Mouse (Mus musculus) R1 (cell line): ENCODE results near the gene Aff3.

Experiments used
- DNase-seq: peaks from one replicate; pipeline ENCODE4 v3.0.0-alpha.2; 2018; ENCODE audit warnings: low read depth, low spot score

Gene Aff3

GRCm38 (mm10) chr1:38545282-38545945 lies 119.3 kb downstream of the Aff3 start:
- no peak for DNase-seq

GRCm38 (mm10) chr1:38544501-38544900 lies 120.3 kb downstream of the Aff3 start:
- DNase-seq: no peak

DNA sequence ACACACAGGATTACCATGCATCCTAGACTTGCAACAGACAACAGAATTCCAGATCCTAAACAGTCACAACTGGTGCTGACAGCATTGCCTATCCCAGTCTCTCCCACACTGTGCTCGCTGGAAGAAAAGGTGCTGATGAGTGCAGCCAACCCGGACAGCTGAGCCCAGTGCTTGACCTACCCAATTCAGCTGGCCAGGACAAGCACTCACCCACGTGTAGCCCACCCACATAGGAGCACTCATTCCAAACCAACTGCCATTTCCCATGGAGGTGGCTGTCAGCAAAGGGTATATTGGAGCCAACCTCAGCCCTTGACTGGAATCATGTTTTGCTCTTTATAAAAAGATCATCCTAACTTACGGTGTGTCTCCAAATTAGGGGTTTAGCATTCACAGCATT lies 123.2 kb downstream of the Aff3 start:
- DNase-seq: no peak

GRCm38 (mm10) chr1:38536929-38537540 lies 127.7 kb downstream of the Aff3 start:
- no peak for DNase-seq

DNA sequence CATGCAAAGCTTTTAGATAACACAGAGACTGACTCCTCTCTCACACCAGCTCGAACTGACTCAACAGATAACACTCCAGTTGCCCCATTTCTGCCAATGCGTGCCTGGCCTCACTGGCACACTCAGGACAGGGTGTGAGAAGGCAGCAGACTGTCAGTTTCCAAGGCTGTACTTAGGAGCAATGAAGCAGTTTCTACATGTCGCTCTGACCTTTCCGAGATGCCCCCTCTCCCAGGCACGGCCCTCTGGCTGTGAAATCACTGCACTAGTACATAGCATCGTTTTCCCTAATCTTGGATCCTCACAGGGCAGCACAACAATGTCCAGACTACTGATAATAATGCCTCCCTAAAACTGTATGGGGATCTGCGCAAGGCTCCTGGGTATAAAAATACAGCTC lies 132.2 kb downstream of the Aff3 start:
- no peak for DNase-seq

GRCm38 (mm10) chr1:38528607-38529006 lies 136.1 kb downstream of the Aff3 start:
- no peak for DNase-seq

- no peak for DNase-seq
Observed at GRCm38 (mm10) chr1:38526568-38526967, 138.2 kb downstream of the Aff3 start.

- no peak for DNase-seq
Observed at GRCm38 (mm10) chr1:38521651-38522050, 143.1 kb downstream of the Aff3 start.

DNA sequence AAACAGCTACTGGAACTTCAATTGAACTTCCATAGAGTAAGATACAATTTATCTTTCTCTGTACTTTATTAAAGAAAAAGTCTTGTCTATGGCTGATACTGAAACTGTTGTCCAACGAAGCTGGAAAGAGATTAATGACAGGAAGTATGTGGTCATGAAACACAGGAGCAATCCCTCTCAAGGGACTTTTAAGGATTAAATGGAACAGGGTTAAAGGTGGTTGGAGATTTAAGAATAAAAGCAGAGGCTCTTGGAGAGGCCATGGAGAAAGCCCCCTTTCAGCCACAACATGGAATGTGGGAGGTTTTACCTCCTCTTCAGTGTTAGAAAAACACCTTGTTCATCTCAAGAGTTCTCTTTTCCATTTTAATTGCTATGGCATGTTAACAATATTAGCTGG lies 148.5 kb downstream of the Aff3 start:
- DNase-seq: no peak

- no peak for DNase-seq
Observed at GRCm38 (mm10) chr1:38514634-38515011, 150.1 kb downstream of the Aff3 start.

- no peak for DNase-seq
Observed at GRCm38 (mm10) chr1:38513970-38514633, 150.7 kb downstream of the Aff3 start.

DNA sequence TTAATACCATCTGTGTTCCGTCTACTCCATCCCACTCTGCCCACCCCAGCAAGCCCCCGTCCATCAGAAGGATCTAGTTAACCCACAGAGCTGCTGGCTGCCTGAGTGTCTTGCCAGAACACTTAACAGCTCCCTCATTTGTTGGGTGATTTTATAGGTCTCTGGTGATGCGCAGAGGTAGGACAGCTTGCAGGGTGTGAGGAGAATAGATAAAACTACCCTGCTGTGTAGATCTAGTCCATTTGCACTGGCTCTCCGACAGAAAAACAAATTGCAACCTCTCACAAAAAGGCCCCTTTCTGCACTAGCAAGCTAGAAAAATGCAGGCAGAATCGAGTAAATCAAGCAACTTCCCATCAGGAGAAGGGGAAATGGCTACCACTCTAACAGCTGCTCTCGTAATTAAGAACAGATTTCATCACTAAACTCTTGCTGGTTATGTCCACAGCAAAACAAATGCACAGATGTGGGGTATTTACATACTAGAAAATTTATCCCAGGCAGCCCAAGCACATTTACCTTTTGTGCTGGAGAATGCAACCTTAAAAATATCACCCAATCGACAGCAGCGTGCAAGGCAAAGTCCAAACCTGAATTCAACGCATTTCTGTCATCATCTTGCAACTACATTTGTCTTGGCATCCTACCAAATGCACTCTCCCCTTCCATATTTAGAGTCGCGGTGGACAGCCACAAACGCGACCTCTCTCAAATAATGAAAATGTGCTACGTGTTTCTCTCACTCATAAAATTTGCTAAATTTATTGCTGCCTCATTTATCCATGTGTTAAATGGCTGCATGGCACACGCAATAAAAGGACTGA lies 152.3 kb downstream of the Aff3 start:
- DNase-seq: no peak

- no peak for DNase-seq
Observed at GRCm38 (mm10) chr1:38511076-38511475, 153.7 kb downstream of the Aff3 start.

- DNase-seq: peak; percentile 46
Observed at GRCm38 (mm10) chr1:38509301-38509700, 155.5 kb downstream of the Aff3 start.

DNA sequence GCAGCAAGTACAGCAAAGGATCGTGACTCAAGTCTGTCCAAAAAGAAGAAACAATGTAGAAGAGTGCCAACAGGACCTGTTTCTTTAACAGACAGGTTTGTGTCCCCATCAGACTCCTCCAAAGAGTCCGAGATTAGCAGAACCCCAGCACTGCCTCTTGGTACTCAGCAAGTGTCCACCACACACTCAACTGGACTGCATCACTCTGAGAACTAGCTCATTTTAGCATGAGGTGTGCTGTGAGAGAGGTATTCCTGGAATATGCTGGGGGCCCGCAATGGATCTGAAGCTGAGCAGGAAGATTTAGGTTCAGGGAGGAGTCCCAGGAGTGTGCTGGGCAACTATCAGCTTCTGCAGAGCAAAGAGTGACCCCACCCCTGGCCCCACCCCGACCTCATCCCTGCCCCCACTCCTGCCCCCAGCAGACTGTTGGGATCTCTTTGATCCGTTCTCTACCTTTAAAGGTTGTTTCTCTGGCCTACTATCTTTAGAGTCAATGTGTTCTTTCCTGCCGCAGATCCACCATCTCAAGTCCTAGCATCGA lies 157.0 kb downstream of the Aff3 start:
- DNase-seq: no peak

DNA sequence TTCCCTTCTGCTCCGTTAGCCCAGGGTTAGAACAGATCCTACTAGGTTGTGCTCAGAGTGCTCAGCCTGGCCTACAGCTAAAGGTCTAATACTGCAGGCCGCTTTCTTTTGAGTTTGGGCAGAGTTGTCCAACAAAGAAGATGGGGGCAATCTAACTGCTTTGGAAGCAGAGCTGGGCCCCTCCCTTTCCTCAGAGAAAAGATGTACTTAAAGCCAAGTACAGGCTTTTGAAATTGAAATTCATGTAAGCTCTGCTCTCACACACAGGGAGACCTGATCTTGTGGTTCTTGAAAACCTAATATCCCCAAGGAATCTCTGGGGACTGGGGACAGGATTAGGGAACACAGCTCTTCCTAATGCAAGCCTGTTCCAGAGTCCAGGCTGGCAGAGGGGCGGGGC lies 158.4 kb downstream of the Aff3 start:
- DNase-seq: peak; percentile 37

DNA sequence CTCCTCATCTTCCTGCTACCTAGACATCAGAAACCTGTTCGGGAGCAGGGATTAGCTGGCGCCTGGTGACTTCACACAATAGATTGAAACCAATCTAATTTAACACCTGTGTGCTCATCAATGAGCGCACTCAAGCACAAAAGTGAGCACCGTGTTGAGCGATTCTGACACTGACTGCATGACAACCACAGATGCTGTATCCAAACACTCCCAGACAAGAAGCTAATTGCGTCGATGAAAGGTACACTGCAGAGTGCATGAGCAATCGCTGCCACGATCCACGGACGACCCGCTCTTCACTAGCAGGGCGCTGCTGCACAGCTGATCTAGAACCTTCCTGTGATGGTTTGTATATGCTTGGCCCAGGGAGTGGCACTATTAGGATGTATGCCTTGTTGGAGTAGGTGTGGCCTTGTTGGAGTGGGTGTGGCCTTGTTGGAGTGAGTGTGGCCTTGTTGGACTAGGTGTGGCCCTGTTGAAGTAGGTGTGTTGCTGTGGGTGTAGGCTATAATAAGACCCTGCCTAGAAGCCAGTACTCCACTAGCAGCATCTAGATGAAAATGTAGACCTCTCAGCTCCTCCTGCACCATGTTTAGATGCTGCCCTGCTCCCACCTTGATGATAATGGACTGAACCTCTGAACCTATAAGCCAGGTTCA lies 161.2 kb downstream of the Aff3 start:
- peak; percentile 63 for DNase-seq

DNA sequence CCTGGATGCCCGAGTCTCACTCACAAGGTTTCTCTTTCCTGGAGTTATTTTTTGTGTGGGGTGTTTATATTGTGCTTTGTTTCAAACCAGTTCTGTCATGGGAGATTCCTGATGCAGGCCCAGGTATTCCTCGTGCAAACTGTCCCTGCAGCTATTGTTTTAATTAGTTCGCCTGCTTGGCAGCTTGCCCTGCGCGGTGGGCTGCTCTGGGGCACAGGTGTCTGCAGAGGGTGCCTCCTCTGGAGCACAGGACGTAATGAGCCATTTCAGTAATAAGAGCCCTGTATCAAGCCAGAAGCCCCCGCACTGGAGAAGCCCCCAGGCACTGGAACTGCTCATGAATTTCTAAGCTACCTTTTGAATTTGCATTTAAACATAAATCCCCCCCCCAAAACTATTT lies 162.0 kb downstream of the Aff3 start:
- DNase-seq: no peak

DNA sequence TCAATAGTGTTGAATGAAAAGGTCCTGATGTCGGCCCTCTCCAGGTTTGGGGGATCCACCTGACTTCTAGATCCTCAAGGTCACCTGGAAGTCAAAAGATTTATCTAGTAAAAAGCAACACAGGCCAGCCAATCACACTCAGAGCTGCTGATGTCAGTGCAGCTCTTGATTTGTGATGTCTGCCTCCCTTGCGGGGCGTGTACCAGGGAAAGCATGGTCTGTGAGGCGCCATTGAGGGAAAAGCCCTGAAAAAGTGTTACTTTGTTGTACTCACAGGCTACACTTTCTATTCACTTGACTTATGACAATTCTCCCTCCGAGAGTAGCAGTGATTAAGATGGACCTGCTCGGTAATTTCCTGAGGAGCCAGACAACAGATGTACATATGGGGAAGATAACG lies 163.5 kb downstream of the Aff3 start:
- peak; percentile 57 for DNase-seq

DNA sequence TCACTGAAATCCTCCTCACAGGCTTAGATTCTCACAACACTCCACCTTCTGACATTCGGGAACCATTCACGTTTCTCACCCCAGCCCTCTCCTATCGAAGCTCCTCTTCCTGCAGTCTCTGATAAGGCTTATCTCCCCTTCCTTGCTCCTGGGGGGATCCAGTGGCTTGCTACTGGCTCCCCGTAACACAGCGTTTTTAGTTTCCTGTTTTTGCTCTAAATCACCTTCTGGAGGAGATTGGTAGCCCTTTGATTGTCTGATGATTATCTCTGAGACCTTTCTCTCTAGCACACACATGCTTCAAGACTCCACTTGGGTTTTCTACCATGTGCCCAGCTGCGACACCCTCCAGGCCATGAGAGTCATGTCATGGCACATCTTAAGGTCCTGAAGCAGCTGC lies 165.3 kb downstream of the Aff3 start:
- no peak for DNase-seq

- no peak for DNase-seq
Observed at GRCm38 (mm10) chr1:38497576-38497975, 167.2 kb downstream of the Aff3 start.
